Mouse (Mus musculus) G1E (cell line): ENCODE data around the gene Galnt2. TPM values are rescaled to one million over a fixed set of nuclear protein-coding genes. Genes with fewer than 3 reads are reported as not detected.

Experiments used
- ATAC-seq: 2 replicates; pipeline ENCODE4 v1.8.0; 2016; ENCODE audit warnings: mild to moderate bottlenecking; ENCODE audit not compliant: insufficient number of reproducible peaks, poor library complexity, low FRiP score, severe bottlenecking; ENCODE audit errors: extremely low read depth
- DNase-seq: peaks from one replicate; pipeline ENCODE4 v3.0.0; 2012; ENCODE audit warnings: low spot score
- H3K27me3 ChIP-seq: 2 replicates; pipeline ENCODE4 v1.6.1; 2012; ENCODE audit warnings: mild to moderate bottlenecking, low read length, inconsistent platforms; ENCODE audit not compliant: insufficient read depth
- H3K36me3 ChIP-seq: replicated peaks from 2 replicates; pipeline ENCODE3; 2012; ENCODE audit warnings: mild to moderate bottlenecking, inconsistent platforms
- H3K4me1 ChIP-seq: 2 replicates; pipeline ENCODE4 v1.6.1; 2012; ENCODE audit warnings: low read depth, low read length, inconsistent platforms, mixed read lengths; ENCODE audit not compliant: insufficient read depth
- H3K4me3 ChIP-seq: 2 replicates; pipeline ENCODE4 v1.5.1; 2012; ENCODE audit warnings: low read depth, mild to moderate bottlenecking, inconsistent platforms, low read length, moderate library complexity, mixed read lengths
- H3K9me3 ChIP-seq: replicated peaks from 2 replicates; pipeline ENCODE4 v1.6.1; 2012; ENCODE audit warnings: inconsistent platforms
- CTCF ChIP-seq: IDR thresholded peaks from 2 replicates; pipeline ENCODE4 v1.5.1; 2012; ENCODE audit warnings: low read depth, low read length, inconsistent platforms, mixed read lengths
- GATA1 ChIP-seq: IDR thresholded peaks from 2 replicates; pipeline ENCODE4 v1.6.1; 2012; ENCODE audit warnings: borderline replicate concordance, low read length, inconsistent platforms, mixed read lengths
- GATA2 ChIP-seq: IDR thresholded peaks from 2 replicates; pipeline ENCODE4 v1.6.1; 2012; ENCODE audit warnings: low read depth, low read length, inconsistent platforms, borderline replicate concordance
- POLR2AphosphoS5 ChIP-seq: IDR thresholded peaks from 2 replicates; pipeline ENCODE4 v1.6.1; 2012; ENCODE audit warnings: low read depth, low read length, inconsistent platforms; ENCODE audit not compliant: insufficient replicate concordance
- TAL1 ChIP-seq: conservative IDR thresholded peaks from 2 replicates; pipeline ENCODE4 v1.6.1; 2012; ENCODE audit warnings: low read depth, low read length, inconsistent platforms, mixed read lengths
- polyA plus RNA-seq: library from polyadenylated mRNA; stranded (reverse); fragments of >175 nt; gene quantifications from 2 replicates; pipeline ENCODE4 v1.2.3, GENCODE M21; 2012
- total RNA-seq, 2 experiments: library from RNA; stranded (forward) in 1 of 2; stranded (reverse) in 1 of 2; fragments of 200-1000 nt in 1 of 2; fragments of >200 nt in 1 of 2; fragmentation: Nextera tagmentation in 1 of 2; gene quantifications; 2 replicates each; pipeline ENCODE4 v1.2.3; 2014 to 2017

The Galnt2 gene
- total and polyA plus RNA-seq, 3 experiments, result not detected

DNA sequence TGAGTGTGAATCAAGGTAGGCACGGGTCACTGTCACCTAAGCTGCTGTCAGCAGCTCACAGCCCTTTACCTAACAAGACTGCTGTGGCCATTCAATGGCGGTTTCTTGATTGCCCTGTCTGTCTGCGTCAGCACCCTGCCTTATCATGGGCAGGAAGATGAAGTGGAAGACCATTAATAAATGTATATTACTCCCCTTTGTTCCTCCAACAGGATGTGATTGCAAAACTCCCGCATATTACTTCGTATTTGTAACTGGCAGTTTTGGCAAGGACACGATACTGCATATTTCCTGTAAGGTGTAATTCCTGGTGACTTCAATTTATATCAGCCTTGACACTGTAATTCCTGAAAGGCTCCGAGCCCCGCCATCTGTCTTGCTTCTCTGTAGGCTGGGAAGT lies 9.7 kb downstream of the Galnt2 start:
- ATAC-seq (no peak), DNase-seq (no peak)
- Histone ChIP-seq H3K9me3 (peaks cover 71% of the 10 kb centered on the region), H3K4me3 (no peak overlapping the region), H3K27me3 (no peaks in the 10 kb centered on the region), H3K4me1 (no peaks in the 10 kb centered on the region), H3K36me3 (no peaks in the 10 kb centered on the region)
- TF ChIP-seq TAL1, result no peak
- no peak for TF ChIP-seq CTCF
- no peak for TF ChIP-seq GATA2
- TF ChIP-seq POLR2AphosphoS5, result no peak
- TF ChIP-seq GATA1, result no peak

GRCm38 (mm10) chr8:124242208-124242607 lies 11.0 kb downstream of the Galnt2 start:
- no peak for ATAC-seq
- H3K4me1 ChIP-seq, result no peaks in the 10 kb centered on the region
- H3K4me3 ChIP-seq, result no peak overlapping the region

GRCm38 (mm10) chr8:124242913-124243312 lies 11.7 kb downstream of the Galnt2 start:
- TF ChIP-seq POLR2AphosphoS5 (no peak), GATA2 (no peak), TAL1 (no peak), CTCF (no peak), GATA1 (no peak)
- Histone ChIP-seq H3K4me3 (no peak overlapping the region), H3K27me3 (no peaks in the 10 kb centered on the region), H3K9me3 (peaks cover 77% of the 10 kb centered on the region), H3K4me1 (no peaks in the 10 kb centered on the region), H3K36me3 (no peaks in the 10 kb centered on the region)
- DNase-seq (no peak), ATAC-seq (no peak)

More at GRCm38 (mm10) chr8:124242208-124242607, 11.0 kb downstream of the Galnt2 start:
- DNase-seq, result no peak
- no peaks in the 10 kb centered on the region for H3K27me3 ChIP-seq
- H3K9me3 ChIP-seq, result peaks cover 78% of the 10 kb centered on the region
- no peaks in the 10 kb centered on the region for H3K36me3 ChIP-seq
- no peak for TF ChIP-seq GATA1
- no peak for TF ChIP-seq CTCF
- no peak for TF ChIP-seq POLR2AphosphoS5
- TF ChIP-seq TAL1, result no peak
- TF ChIP-seq GATA2, result no peak

DNA sequence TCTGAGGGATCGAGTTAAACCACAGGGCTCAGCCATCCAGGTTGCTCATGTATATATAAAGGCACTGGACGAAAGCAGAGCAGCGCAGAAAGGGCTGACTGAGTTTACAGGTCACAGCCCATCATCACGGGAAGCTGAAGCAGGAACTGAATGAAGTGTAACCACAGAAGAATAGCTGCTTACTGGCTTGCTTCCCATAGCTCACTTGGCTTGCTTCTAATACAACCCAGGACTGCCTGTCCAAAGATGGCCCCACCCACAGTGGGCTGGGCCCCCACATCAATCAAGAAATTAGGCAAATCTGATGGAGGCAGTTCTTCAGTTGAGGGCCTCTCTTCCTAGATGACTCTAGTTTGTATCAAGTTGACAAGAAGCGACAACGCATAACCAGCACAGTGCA lies 16.4 kb downstream of the Galnt2 start:
- Histone ChIP-seq H3K36me3 (no peaks in the 10 kb centered on the region), H3K27me3 (no peaks in the 10 kb centered on the region), H3K9me3 (peaks cover 71% of the 10 kb centered on the region), H3K4me3 (no peak overlapping the region), H3K4me1 (no peaks in the 10 kb centered on the region)
- no peak for ATAC-seq
- no peak for DNase-seq
- TF ChIP-seq GATA1 (no peak), TAL1 (no peak), POLR2AphosphoS5 (no peak), GATA2 (no peak), CTCF (no peak)

DNA sequence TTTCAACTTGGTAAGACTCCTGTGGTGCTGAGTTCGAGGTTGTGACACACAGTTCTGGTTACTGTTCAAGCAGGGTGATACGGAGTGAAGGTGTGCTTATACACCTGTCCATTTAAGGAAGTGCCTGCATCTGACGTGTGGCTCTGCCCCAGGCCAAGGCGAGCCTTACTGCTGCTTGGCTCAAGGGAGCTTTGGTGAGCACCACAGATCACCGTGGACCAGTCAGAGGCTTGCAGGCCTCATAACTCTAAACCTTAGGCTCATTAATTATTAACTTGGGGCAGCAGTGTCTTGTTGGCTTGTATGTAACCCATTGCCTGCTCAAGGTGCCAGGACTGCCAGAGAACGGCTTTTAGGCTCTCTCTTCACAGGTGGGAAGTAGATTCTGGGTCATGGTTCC lies 17.5 kb downstream of the Galnt2 start:
- Histone ChIP-seq H3K36me3 (no peaks in the 10 kb centered on the region), H3K9me3 (peaks cover 68% of the 10 kb centered on the region), H3K27me3 (no peaks in the 10 kb centered on the region; the same call in 1 of the 2 replicates), H3K4me1 (no peaks in the 10 kb centered on the region), H3K4me3 (no peak overlapping the region)
- no peak for DNase-seq
- TF ChIP-seq CTCF, result no peak
- no peak for TF ChIP-seq POLR2AphosphoS5
- no peak for TF ChIP-seq GATA2
- TF ChIP-seq TAL1, result no peak
- no peak for TF ChIP-seq GATA1
- ATAC-seq, result no peak

DNA sequence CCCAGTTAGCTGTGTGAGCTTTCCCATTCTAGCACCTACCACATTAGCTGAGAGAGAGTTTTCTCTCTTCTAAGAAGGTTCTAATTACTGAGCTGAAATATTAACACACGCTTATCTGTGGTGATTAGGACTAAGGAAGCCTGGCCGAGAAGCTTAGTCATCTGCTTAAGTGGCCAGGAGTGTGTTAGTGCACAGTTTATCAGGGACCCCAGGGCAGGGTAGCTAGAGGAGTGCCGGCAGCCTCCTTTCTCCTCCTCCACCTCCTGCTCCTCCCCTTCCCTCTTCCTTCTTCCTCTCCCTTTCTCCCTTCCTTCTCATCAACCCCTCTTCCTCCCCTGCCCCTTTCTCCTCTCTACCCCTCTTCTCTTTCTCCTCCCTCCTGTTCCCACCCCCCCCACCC lies 19.1 kb downstream of the Galnt2 start:
- no peaks in the 10 kb centered on the region for H3K36me3 ChIP-seq
- no peaks in the 10 kb centered on the region; the same call in 1 of the 2 replicates for H3K27me3 ChIP-seq
- H3K4me3 ChIP-seq, result no peak overlapping the region
- ATAC-seq (no peak), DNase-seq (no peak)
- peaks cover 63% of the 10 kb centered on the region for H3K9me3 ChIP-seq
- H3K4me1 ChIP-seq, result no peaks in the 10 kb centered on the region
- TF ChIP-seq POLR2AphosphoS5, result no peak
- TF ChIP-seq TAL1, result no peak
- no peak for TF ChIP-seq CTCF
- no peak for TF ChIP-seq GATA1
- TF ChIP-seq GATA2, result no peak
